Mouse (Mus musculus): ENCODE results near the gene Syce3.

Gene Syce3

GRCm38 (mm10) chr15:89424621-89425020, 14.3 kb upstream of the Syce3 start:
- in situ Hi-C loops (cut with MboI, MseI) = loop anchor here (5.0 kb wide), 1 partner anchor 52 kb away; the partner anchor contains the start of gene Sco2

- in situ Hi-C loops (cut with MboI, MseI) = no loop called here
Measured at GRCm38 (mm10) chr15:89421938-89422337, 11.6 kb upstream of the Syce3 start.

- in situ Hi-C loops (cut with MboI, MseI) = no loop called here
Measured at GRCm38 (mm10) chr15:89415282-89415681, 5.0 kb upstream of the Syce3 start.

GRCm38 (mm10) chr15:89406691-89407090, 3.6 kb downstream of the Syce3 start:
- in situ Hi-C loops (cut with MboI, MseI) = no loop called here

- in situ Hi-C loops (cut with MboI, MseI) = no loop called here
Measured at GRCm38 (mm10) chr15:89404831-89405623, 5.3 kb downstream of the Syce3 start.

GRCm38 (mm10) chr15:89402471-89402870, 7.8 kb downstream of the Syce3 start:
- in situ Hi-C loops (cut with MboI, MseI) = no loop called here

GRCm38 (mm10) chr15:89399716-89400115, 10.6 kb downstream of the Syce3 start:
- in situ Hi-C loops (cut with MboI, MseI) = no loop called here

GRCm38 (mm10) chr15:89398146-89398545, 12.2 kb downstream of the Syce3 start:
- in situ Hi-C loops (cut with MboI, MseI) = no loop called here

- in situ Hi-C loops (cut with MboI, MseI) = no loop called here
Measured at GRCm38 (mm10) chr15:89396883-89397282, 13.4 kb downstream of the Syce3 start.

- in situ Hi-C loops (cut with MboI, MseI) = no loop called here
Measured at GRCm38 (mm10) chr15:89390081-89390480, 20.2 kb downstream of the Syce3 start.

- in situ Hi-C loops (cut with MboI, MseI) = no loop called here
Measured at GRCm38 (mm10) chr15:89387127-89387526, 23.2 kb downstream of the Syce3 start.

GRCm38 (mm10) chr15:89384617-89385016, 25.7 kb downstream of the Syce3 start, which contains the start of gene Klhdc7b:
TSS of gene Klhdc7b (plus strand) at chr15:89384917.
- in situ Hi-C loops (cut with MboI, MseI) = no loop called here

GRCm38 (mm10) chr15:89379429-89379828, 30.9 kb downstream of the Syce3 start:
- in situ Hi-C loops (cut with MboI, MseI) = no loop called here

- in situ Hi-C loops (cut with MboI, MseI) = no loop called here
Measured at GRCm38 (mm10) chr15:89378831-89379401, 31.4 kb downstream of the Syce3 start, which contains the start of gene Odf3b. TSS of gene Odf3b (minus strand) at chr15:89379282.

GRCm38 (mm10) chr15:89377938-89378828, 32.1 kb downstream of the Syce3 start:
- in situ Hi-C loops (cut with MboI, MseI) = no loop called here

GRCm38 (mm10) chr15:89377362-89377761, 32.9 kb downstream of the Syce3 start:
- in situ Hi-C loops (cut with MboI, MseI) = no loop called here

- in situ Hi-C loops (cut with MboI, MseI) = no loop called here
Measured at GRCm38 (mm10) chr15:89376957-89377356, 33.3 kb downstream of the Syce3 start, which contains the start of gene Tymp. TSS of gene Tymp (minus strand) at chr15:89377039.

GRCm38 (mm10) chr15:89376040-89376439, 34.3 kb downstream of the Syce3 start:
- in situ Hi-C loops (cut with MboI, MseI) = no loop called here

- in situ Hi-C loops (cut with MboI, MseI) = loop anchor here (5.0 kb wide), 1 partner anchor 52 kb away; the partner anchor contains the start of genes C730034F03Rik, Chkb, Cpt1b and Gm44502
Measured at GRCm38 (mm10) chr15:89374801-89375534, 35.3 kb downstream of the Syce3 start.

- in situ Hi-C loops (cut with MboI, MseI) = loop anchor here (5.0 kb wide), 1 partner anchor 53 kb away; the partner anchor contains the start of genes C730034F03Rik, Chkb, Cpt1b and Gm44502
Measured at GRCm38 (mm10) chr15:89374340-89374739, 36.0 kb downstream of the Syce3 start.

GRCm38 (mm10) chr15:89373762-89374248, 36.5 kb downstream of the Syce3 start, which contains the start of gene Sco2:
TSS of gene Sco2 (minus strand) at chr15:89373846.
- in situ Hi-C loops (cut with MboI, MseI) = loop anchor here (5.0 kb wide), 1 partner anchor 53 kb away; the partner anchor contains the start of genes C730034F03Rik, Chkb, Cpt1b and Gm44502
